Comparison of ENCODE assay signal across 17 mouse cellular contexts in the genomic region with DNA sequence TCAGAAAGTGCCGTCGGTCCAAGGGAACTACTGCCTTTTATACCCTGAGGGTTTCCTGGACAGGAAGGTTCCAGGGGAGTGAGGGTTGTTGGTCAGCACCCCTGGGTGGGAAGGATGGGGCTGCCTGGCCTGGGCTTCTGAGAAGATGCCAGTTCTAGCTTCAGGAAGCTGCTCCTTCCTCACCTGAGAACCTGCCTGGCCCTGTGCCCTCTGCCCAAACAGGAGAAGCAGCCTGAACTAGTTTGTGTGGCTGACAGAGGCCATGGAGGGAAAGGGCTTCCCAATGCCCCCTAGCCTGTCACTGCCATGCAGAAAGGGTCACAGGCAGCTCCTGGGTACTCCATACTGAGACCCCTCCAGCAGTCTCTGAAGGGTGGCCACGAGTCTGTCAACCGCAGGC. TPM values are rescaled to one million over a fixed set of nuclear protein-coding genes. Genes with fewer than 3 reads are reported as not detected.
A peak's percentile ranks its signal among the peaks of the same experiment; 100 is the strongest.
DNase-seq lines count a peak whose midpoint lies in the region; TF ChIP-seq lines count a peak whose summit lies in the region.
"Had no signal": no experiment of that assay in that cellular context is flagged by ENCODE, and none has a peak within 500 bp of the region (broad histone marks: within the 10 kb centered on the region; RNA-seq: fewer than 3 reads in every experiment).

No protein-coding gene starts in this region.

- no peaks in the 10 kb centered on the region for H3K27me3 ChIP-seq in kidney, adult 2 months (replicated peaks; ENCODE audit: control insufficient read depth, insufficient read depth, low read length)
- H3K27me3 ChIP-seq: embryonic facial prominence, embryonic 12.5 days; embryonic facial prominence, embryonic 15.5 days; hindbrain, embryonic 12.5 days; hindbrain, embryonic 15.5 days had no signal

- no peak for TF ChIP-seq POLR2A in kidney, adult 2 months (IDR thresholded peaks at IDR 0.05; ENCODE audit: low read depth, low read length)

- H3K36me3 ChIP-seq in kidney, adult 2 months (ENCODE audit: control insufficient read depth, insufficient read depth, low read length): no peaks in the 10 kb centered on the region; the same call in 1 of the 2 replicates
- H3K36me3 ChIP-seq: hindbrain, embryonic 12.5 days; hindbrain, embryonic 15.5 days had no signal

- DNase-seq in cerebellum, adult 11-12 months: peak; percentile 49
- DNase-seq in cerebellum, adult 18-20 months: no peak
- peak; percentile 28 to 37 for DNase-seq in cerebellum, postnatal 10 days
- DNase-seq in cerebellum, postnatal 4 days (ENCODE audit: low spot score in 2 of 2): no peak
- DNase-seq in kidney, adult 2 months: no peak
- no peak for DNase-seq in kidney, adult 18-20 months
- DNase-seq: adrenal gland, adult 8-10 months; adrenal gland, postnatal 25 days; cerebellum, adult 8-10 months; forebrain, postnatal 0 days; gastrocnemius, postnatal 10 days; gastrocnemius, postnatal 36 days had no signal

- H3K4me3 ChIP-seq in kidney, adult 2 months (ENCODE audit: insufficient read depth, low read depth, low read length): no peak overlapping the region
- H3K4me3 ChIP-seq in brown adipose tissue, adult 24 weeks (ENCODE audit: insufficient read depth, low read depth, low read length): no peak overlapping the region
- H3K4me3 ChIP-seq: embryonic facial prominence, embryonic 12.5 days; embryonic facial prominence, embryonic 15.5 days; hindbrain, embryonic 12.5 days; hindbrain, embryonic 15.5 days had no signal

- peaks cover 24% of the 10 kb centered on the region for H3K4me1 ChIP-seq in kidney, adult 2 months (ENCODE audit: control insufficient read depth, insufficient read depth, low read length)
- 0 out of 2 replicates have a peak, but pooled peaks cover 5% of the 10 kb centered on the region for H3K4me1 ChIP-seq in brown adipose tissue, adult 24 weeks (ENCODE audit: control insufficient read depth, insufficient read depth, insufficient read length, low read length)
- H3K4me1 ChIP-seq: embryonic facial prominence, embryonic 12.5 days; hindbrain, embryonic 12.5 days had no signal

- TF ChIP-seq CTCF in kidney, adult 2 months (conservative IDR thresholded peaks at IDR 0.05; ENCODE audit: insufficient read depth, insufficient read length, low read depth, low read length): no peak

- peak overlapping the region; percentile 19; the same call in 1 of the 2 replicates for H3K27ac ChIP-seq in kidney, adult 2 months (ENCODE audit: insufficient read depth, low read depth, low read length)
- H3K27ac ChIP-seq in brown adipose tissue, adult 24 weeks (replicated peaks; ENCODE audit: low read depth, low read length): 0 out of 2 replicates have a peak overlapping the region, but pooled peaks have one; percentile 12
- H3K27ac ChIP-seq: embryonic facial prominence, embryonic 12.5 days; embryonic facial prominence, embryonic 15.5 days; hindbrain, embryonic 12.5 days; hindbrain, embryonic 15.5 days had no signal

- 84% methylated on average over 4 of the region's 4 CpGs for WGBS in kidney, adult 2 months

RNA-seq across cellular contexts. Expression of a gene that starts 8.3 kb away (rescaled TPM):
- polyA plus RNA-seq in kidney, adult 2 months (2012; rRNA removed): 6.3 and 6.4 TPM in 2 replicates
- 1.1 and 3.3 TPM in 2 replicates for polyA plus RNA-seq in brown adipose tissue, adult 24 weeks (2012; ENCODE audit: insufficient read depth, insufficient read length, missing spikeins)

RNA-seq across cellular contexts. Expression of a gene that starts 36.5 kb away (rescaled TPM):
- 31.0 and 39.7 TPM in 2 replicates for polyA plus RNA-seq in kidney, adult 2 months (2012; rRNA removed)
- 56.3 and 63.9 TPM in 2 replicates for polyA plus RNA-seq in brown adipose tissue, adult 24 weeks (2012; ENCODE audit: insufficient read depth, insufficient read length, missing spikeins)

RNA-seq across cellular contexts. Expression of a gene that starts 51.7 kb away (rescaled TPM):
- polyA plus RNA-seq in kidney, adult 2 months (2012; rRNA removed): 10.6 and 11.0 TPM in 2 replicates
- polyA plus RNA-seq in brown adipose tissue, adult 24 weeks (2012; ENCODE audit: insufficient read depth, insufficient read length, missing spikeins): 17.2 and 20.0 TPM in 2 replicates

Comparison
In these comparisons a context has a peak if more than half of its experiments do, and no peak if none do; other contexts are left out.
1. DNase-seq: peak in cerebellum, adult 11-12 months (single experiment) and cerebellum, postnatal 10 days (2 of 2); none in cerebellum, adult 18-20 months (0 of 2), cerebellum, postnatal 4 days (0 of 2), kidney, adult 2 months (single experiment) and kidney, adult 18-20 months (single experiment).